Mouse (Mus musculus): ENCODE results near the gene Mul1.

GRCm38 (mm10) chr4:138482721-138483120 is 48.2 kb downstream of the Mul1 start:
- TF ChIP-seq CTCF (IDR thresholded peaks at IDR 0.05; ENCODE audit: insufficient read depth, low read depth, low read length) (no peak), POLR2A (IDR thresholded peaks at IDR 0.05; ENCODE audit: insufficient read depth, low read depth, low read length) (no peak)

All from olfactory bulb, adult 2 months (tissue).